Mouse (Mus musculus) liver, embryonic 16.5 days (tissue): ENCODE data around the gene Ssc5d. TPM values are rescaled to one million over a fixed set of nuclear protein-coding genes. Genes with fewer than 3 reads are reported as not detected.

Source experiments
- ATAC-seq: fragments of 200-750 bp; cut with Nextera tagmentation; 2 replicates; pipeline ENCODE4 v1.8.0; 2017; ENCODE audit warnings: low read depth, mild to moderate bottlenecking, moderate number of reproducible peaks, moderate library complexity
- H3K27ac ChIP-seq: fragments of 300-500 bp; sonication (generic); 2 replicates; pipeline ENCODE4 v1.5.1; 2014; ENCODE audit warnings: mild to moderate bottlenecking, low read length
- H3K27me3 ChIP-seq: fragments of 300-500 bp; sonication (generic); 2 replicates; pipeline ENCODE4 v1.6.1; 2014; ENCODE audit warnings: low read depth, low read length, mixed read lengths; ENCODE audit not compliant: control insufficient read depth, insufficient read depth
- H3K36me3 ChIP-seq: fragments of 300-500 bp; sonication (generic); 2 replicates; pipeline ENCODE4 v1.6.1; 2014; ENCODE audit warnings: mild to moderate bottlenecking; ENCODE audit not compliant: control insufficient read depth, insufficient read depth
- H3K4me1 ChIP-seq: fragments of 300-500 bp; sonication (generic); 2 replicates; pipeline ENCODE4 v1.6.1; 2014; ENCODE audit warnings: low read depth, low read length, mixed read lengths; ENCODE audit not compliant: control insufficient read depth
- H3K4me2 ChIP-seq: fragments of 300-500 bp; sonication (generic); 2 replicates; pipeline ENCODE4 v1.6.1; 2014; ENCODE audit warnings: low read depth, low read length, mixed read lengths
- H3K4me3 ChIP-seq: fragments of 300-500 bp; sonication (generic); 2 replicates; pipeline ENCODE4 v1.5.1; 2014; ENCODE audit warnings: low read depth, mild to moderate bottlenecking, low read length
- H3K9ac ChIP-seq: fragments of 300-500 bp; sonication (generic); 2 replicates; pipeline ENCODE4 v1.6.1; 2014; ENCODE audit warnings: low read depth, low read length
- H3K9me3 ChIP-seq: fragments of 300-500 bp; sonication (generic); replicated peaks from 2 replicates; pipeline ENCODE4 v1.6.1; 2016; ENCODE audit warnings: low read length; ENCODE audit not compliant: control insufficient read depth
- WGBS: fragments of 180-500 bp; shearing (Covaris S2); extraction: QIAGEN DNeasy Blood & Tissue Kit; methylation state at CpG from one replicate; pipeline ENCODE4 v1.1.7; 2014; ENCODE audit not compliant: insufficient replicate concordance; 5-methylcytosine and 5-hydroxymethylcytosine counted together
- polyA plus RNA-seq: library from polyadenylated mRNA; unstranded; fragments of >200 nt; fragmentation: Nextera tagmentation; extraction: Ambion mirVana; gene quantifications from 2 replicates; pipeline ENCODE4 v1.2.1, GENCODE M21; 2015

Ssc5d gene
- polyA plus RNA-seq, 1 experiment from 2014 or later = 0.20 TPM

GRCm38 (mm10) chr7:4950561-4951342 is 25.2 kb downstream of the Ssc5d start:
- no peak for ATAC-seq
- Histone ChIP-seq H3K4me1 (no peaks in the 10 kb centered on the region), H3K36me3 (no peaks in the 10 kb centered on the region), H3K4me2 (no peak overlapping the region), H3K9me3 (no peaks in the 10 kb centered on the region), H3K27ac (no peak overlapping the region), H3K4me3 (no peak overlapping the region), H3K9ac (no peak overlapping the region), H3K27me3 (no peaks in the 10 kb centered on the region)
- WGBS = 68% methylated on average over 19 of the region's 19 CpGs

GRCm38 (mm10) chr7:4953815-4954445 is 28.3 kb downstream of the Ssc5d start:
- Histone ChIP-seq H3K9ac (no peak overlapping the region), H3K9me3 (no peaks in the 10 kb centered on the region), H3K4me2 (no peak overlapping the region), H3K27me3 (no peaks in the 10 kb centered on the region), H3K36me3 (no peaks in the 10 kb centered on the region), H3K4me1 (no peaks in the 10 kb centered on the region), H3K27ac (no peak overlapping the region), H3K4me3 (no peak overlapping the region)
- 30% methylated on average over 10 of the region's 10 CpGs for WGBS
- no peak for ATAC-seq

GRCm38 (mm10) chr7:4957361-4957760 is 31.8 kb downstream of the Ssc5d start:
- Histone ChIP-seq H3K4me1 (no peaks in the 10 kb centered on the region), H3K4me3 (no peak overlapping the region), H3K27ac (no peak overlapping the region), H3K4me2 (no peak overlapping the region), H3K9ac (no peak overlapping the region), H3K36me3 (no peaks in the 10 kb centered on the region), H3K9me3 (no peaks in the 10 kb centered on the region), H3K27me3 (no peaks in the 10 kb centered on the region)
- ATAC-seq = no peak
- 69% methylated on average over 10 of the region's 10 CpGs for WGBS

- no peak overlapping the region for H3K4me3 ChIP-seq
- H3K4me2 ChIP-seq = no peak overlapping the region
- H3K27me3 ChIP-seq = no peaks in the 10 kb centered on the region
- no peaks in the 10 kb centered on the region for H3K9me3 ChIP-seq
- no peak overlapping the region for H3K27ac ChIP-seq
- WGBS = 46% methylated on average over 5 of the region's 5 CpGs
- no peaks in the 10 kb centered on the region for H3K36me3 ChIP-seq
- H3K9ac ChIP-seq = no peak overlapping the region
- H3K4me1 ChIP-seq = no peaks in the 10 kb centered on the region
- ATAC-seq = no peak
Observed at GRCm38 (mm10) chr7:4963527-4963926, 37.9 kb downstream of the Ssc5d start.

- H3K4me3 ChIP-seq = no peak within 1 kb of the TSS
- no peaks in the 10 kb centered on the region for H3K4me1 ChIP-seq
- WGBS = 4% methylated on average over 10 of the region's 10 CpGs
- H3K27ac ChIP-seq = no peak within 1 kb of the TSS
- H3K9me3 ChIP-seq = no peaks in the 10 kb centered on the region
- no peak within 1 kb of the TSS for H3K9ac ChIP-seq
- no peak within 1 kb of the TSS; the same call in 1 of the 2 replicates for H3K4me2 ChIP-seq
- H3K36me3 ChIP-seq = no peaks in the 10 kb centered on the region
- ATAC-seq = peak; percentile 80
- H3K27me3 ChIP-seq = no peaks in the 10 kb centered on the region
Observed at GRCm38 (mm10) chr7:4964272-4964671, 38.7 kb downstream of the Ssc5d start, which contains the start of gene Sbk2. Gene Sbk2 (minus strand): TSS chr7:4964406.

GRCm38 (mm10) chr7:4964988-4965387 is 39.4 kb downstream of the Ssc5d start:
- Histone ChIP-seq H3K4me3 (no peak overlapping the region), H3K4me2 (no peak overlapping the region), H3K4me1 (no peaks in the 10 kb centered on the region), H3K27ac (no peak overlapping the region), H3K9me3 (no peaks in the 10 kb centered on the region), H3K9ac (no peak overlapping the region), H3K36me3 (no peaks in the 10 kb centered on the region), H3K27me3 (no peaks in the 10 kb centered on the region)
- no peak for ATAC-seq
- WGBS = 57% methylated on average over 5 of the region's 5 CpGs

DNA sequence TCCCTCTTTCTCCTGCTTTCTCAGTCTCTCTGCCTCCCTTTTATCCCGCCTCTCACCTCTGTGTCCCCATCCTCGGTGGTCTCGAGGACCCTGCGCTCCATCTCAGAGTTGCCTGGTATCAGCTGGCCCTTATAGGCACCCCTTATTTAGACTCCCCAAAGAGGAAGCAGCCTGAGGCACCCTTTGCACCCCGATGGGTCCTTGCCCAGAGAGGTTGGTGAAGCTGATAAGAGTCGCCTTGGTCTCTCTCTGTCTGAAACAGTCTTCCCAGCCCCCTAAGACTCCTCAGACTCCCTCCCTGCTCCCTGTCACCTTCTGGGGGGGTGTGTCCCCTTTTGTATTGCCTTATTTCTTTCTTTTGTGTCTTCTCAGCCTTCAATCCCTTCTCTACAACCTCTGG is 45.5 kb downstream of the Ssc5d start, which contains the start of gene Sbk3:
Gene Sbk3 (minus strand): TSS at position 101 of the 400 bp plus-strand sequence.
- WGBS = 27% methylated on average over 6 of the region's 6 CpGs
- Histone ChIP-seq H3K36me3 (no peaks in the 10 kb centered on the region), H3K27ac (no peak within 1 kb of the TSS), H3K9me3 (no peaks in the 10 kb centered on the region), H3K9ac (no peak within 1 kb of the TSS), H3K4me2 (no peak within 1 kb of the TSS), H3K4me3 (no peak within 1 kb of the TSS), H3K27me3 (no peaks in the 10 kb centered on the region), H3K4me1 (no peaks in the 10 kb centered on the region; the same call in 1 of the 2 replicates)
- no peak for ATAC-seq

- no peak for ATAC-seq
- Histone ChIP-seq H3K9me3 (no peaks in the 10 kb centered on the region), H3K27me3 (no peaks in the 10 kb centered on the region), H3K36me3 (no peaks in the 10 kb centered on the region), H3K9ac (no peak overlapping the region), H3K4me2 (no peak overlapping the region), H3K4me3 (no peak overlapping the region), H3K27ac (no peak overlapping the region), H3K4me1 (no peaks in the 10 kb centered on the region; the same call in 1 of the 2 replicates)
- WGBS = 25% methylated on average over 7 of the region's 7 CpGs
Observed at GRCm38 (mm10) chr7:4971710-4972109, 46.1 kb downstream of the Ssc5d start.
